Mouse (Mus musculus): Measurements from ENCODE around the gene Tcp11. TPM values are rescaled to one million over a fixed set of nuclear protein-coding genes. Genes with fewer than 3 reads are reported as not detected.

Gene Tcp11
- polyA plus RNA-seq, 1 experiment from 2014 or later, result 1.7 TPM

DNA sequence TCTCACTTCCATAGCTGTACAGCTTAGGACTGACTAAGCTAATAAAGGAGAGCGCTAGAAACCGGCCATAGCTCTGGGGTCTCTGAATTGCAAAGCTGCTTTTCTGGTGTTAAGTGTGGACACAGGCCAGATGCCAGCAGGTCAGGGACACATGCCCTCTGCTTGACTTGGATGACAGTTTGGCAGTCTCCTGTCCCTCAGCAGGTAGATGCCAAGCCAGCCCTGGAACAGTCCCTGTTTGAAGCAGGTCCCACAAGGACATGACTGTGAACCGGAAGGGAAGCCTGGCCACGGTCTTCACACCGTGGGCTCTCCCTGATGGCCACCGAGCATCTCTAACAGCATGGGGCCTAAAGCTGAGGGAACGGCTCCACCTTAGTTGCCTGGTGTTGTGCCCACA, 17.7 kb downstream of the Tcp11 start:
- H3K4me1 ChIP-seq, result peaks cover 39% of the 10 kb centered on the region
- WGBS, result 61% methylated on average over 7 of the region's 7 CpGs
- no peak overlapping the region for H3K9ac ChIP-seq
- no peak for ATAC-seq (ENCODE audit: insufficient number of reproducible peaks, insufficient read depth, low FRiP score, low TSS enrichment)
- peak overlapping the region; percentile 68; the same call in 1 of the 2 replicates for H3K27ac ChIP-seq
- no peaks in the 10 kb centered on the region for H3K9me3 ChIP-seq
- no peak overlapping the region for H3K4me3 ChIP-seq
- H3K36me3 ChIP-seq, result peaks cover 31% of the 10 kb centered on the region
- no peak overlapping the region for H3K4me2 ChIP-seq (replicated peaks)
- H3K27me3 ChIP-seq, result no peaks in the 10 kb centered on the region

DNA sequence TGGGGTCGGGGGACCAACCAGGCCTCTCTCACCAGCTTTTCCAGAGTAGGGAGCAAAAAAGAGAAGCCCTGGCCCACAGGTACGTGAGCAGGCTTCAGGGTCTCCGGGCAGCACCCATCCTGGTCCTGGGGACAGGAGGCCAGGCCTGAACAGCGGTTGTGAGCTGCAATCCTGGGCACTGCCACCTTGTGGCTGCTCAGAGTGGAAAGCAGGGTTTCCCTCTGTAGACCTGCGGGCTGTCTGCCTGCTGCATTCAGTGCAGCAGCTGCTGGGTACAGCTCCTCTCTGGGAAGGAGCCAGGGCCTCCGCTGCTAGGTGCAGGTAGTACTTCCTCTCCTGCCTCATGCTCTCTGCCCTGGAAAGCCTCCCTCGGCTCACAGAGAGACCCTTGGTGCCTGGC, 19.0 kb downstream of the Tcp11 start:
- H3K4me3 ChIP-seq, result no peak overlapping the region
- peaks cover 39% of the 10 kb centered on the region for H3K4me1 ChIP-seq
- H3K27me3 ChIP-seq, result no peaks in the 10 kb centered on the region
- 0 out of 2 replicates have a peak, but pooled peaks have one; percentile 29 for ATAC-seq (ENCODE audit: insufficient number of reproducible peaks, insufficient read depth, low FRiP score, low TSS enrichment)
- WGBS, result 46% methylated on average over 7 of the region's 7 CpGs
- H3K9me3 ChIP-seq, result no peaks in the 10 kb centered on the region
- H3K9ac ChIP-seq, result peak overlapping the region; percentile 24; the same call in 1 of the 2 replicates
- no peak overlapping the region for H3K4me2 ChIP-seq (replicated peaks)
- H3K27ac ChIP-seq, result peak overlapping the region; percentile 67; the same call in 1 of the 2 replicates
- H3K36me3 ChIP-seq, result peaks cover 37% of the 10 kb centered on the region

DNA sequence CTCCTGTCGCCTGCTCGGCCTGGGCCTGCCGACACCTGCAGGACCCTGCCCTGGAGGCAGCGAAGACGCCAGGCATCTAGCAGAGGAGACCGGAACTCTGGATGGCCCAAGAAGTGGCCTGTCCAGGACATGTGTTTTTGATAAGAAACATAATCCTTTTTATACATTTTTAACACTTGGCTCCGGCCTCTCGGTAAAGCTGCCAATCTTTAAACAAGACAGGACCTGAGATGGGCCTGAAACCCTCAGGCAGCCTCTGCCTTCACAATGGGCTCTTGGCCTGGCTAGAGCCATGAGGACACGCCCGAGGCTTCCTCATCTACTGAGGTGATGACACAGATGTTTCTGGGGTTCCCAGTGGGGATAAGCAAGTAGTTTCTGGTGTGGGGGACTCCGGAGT, 19.8 kb downstream of the Tcp11 start:
- Histone ChIP-seq H3K9me3 (no peaks in the 10 kb centered on the region), H3K36me3 (peaks cover 37% of the 10 kb centered on the region), H3K4me3 (no peak overlapping the region), H3K27me3 (no peaks in the 10 kb centered on the region), H3K4me2 (replicated peaks) (no peak overlapping the region), H3K4me1 (peaks cover 39% of the 10 kb centered on the region), H3K9ac (no peak overlapping the region), H3K27ac (peak overlapping the region; percentile 75)
- 48% methylated on average over 11 of the region's 11 CpGs for WGBS
- no peak for ATAC-seq (ENCODE audit: insufficient number of reproducible peaks, insufficient read depth, low FRiP score, low TSS enrichment)

DNA sequence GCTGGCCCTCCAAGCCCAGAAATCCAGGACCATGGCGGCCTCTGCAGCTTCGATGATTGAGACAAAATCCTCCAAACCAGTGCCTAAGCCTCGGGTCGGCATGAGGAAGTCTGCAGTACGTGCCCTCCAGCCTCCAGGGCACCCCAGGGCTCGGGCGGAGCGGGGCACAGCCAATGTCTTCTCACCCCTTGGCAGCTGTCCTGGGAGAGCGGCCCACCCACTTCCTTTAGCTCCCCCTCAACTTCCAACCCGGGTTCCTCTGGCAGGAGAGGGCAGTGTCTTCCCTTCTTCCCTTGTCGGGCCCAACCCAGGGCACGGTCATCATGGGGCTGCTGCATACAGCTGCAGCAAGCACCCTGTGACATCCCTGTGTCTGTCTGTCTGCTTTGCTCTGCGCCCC, 22.1 kb downstream of the Tcp11 start:
- ATAC-seq (ENCODE audit: insufficient number of reproducible peaks, insufficient read depth, low FRiP score, low TSS enrichment), result no peak
- H3K27ac ChIP-seq, result no peak overlapping the region
- no peak overlapping the region for H3K9ac ChIP-seq

DNA sequence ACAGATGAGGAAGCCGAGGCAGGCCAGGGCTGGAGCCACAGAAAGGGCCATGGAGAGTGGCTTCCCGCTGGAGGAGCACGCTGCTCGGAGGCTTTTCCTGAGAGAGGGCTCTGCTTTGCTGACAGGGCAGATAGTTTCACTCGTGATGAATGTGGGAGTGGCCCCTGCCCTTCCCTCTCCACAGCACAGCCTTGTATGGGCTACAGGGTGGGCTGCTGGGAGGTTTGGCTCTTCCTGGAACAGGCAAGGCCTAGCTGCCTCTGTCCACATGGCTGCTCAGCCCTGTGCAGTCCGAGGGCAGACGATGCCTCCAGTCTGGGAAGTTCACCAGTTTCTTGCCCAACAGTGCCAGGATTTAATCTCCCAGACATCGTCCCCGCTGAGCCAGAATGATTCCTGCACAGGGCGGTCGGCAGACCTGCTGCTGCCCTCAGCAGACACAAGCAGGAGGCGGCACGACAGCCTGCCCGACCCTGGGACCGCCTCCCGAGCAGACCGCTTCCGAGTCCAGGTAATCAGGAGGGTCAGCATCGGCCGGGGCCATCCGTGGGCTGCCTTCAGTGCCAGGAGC, 28.1 kb downstream of the Tcp11 start:
- 79% methylated on average over 21 of the region's 21 CpGs for WGBS
- H3K4me1 ChIP-seq, result no peaks in the 10 kb centered on the region
- H3K27me3 ChIP-seq, result no peaks in the 10 kb centered on the region
- H3K4me2 ChIP-seq (replicated peaks), result no peak overlapping the region
- H3K4me3 ChIP-seq, result no peak overlapping the region
- H3K36me3 ChIP-seq, result peaks cover 46% of the 10 kb centered on the region
- H3K27ac ChIP-seq, result no peak overlapping the region
- H3K9me3 ChIP-seq, result no peaks in the 10 kb centered on the region
- no peak for ATAC-seq (ENCODE audit: insufficient number of reproducible peaks, insufficient read depth, low FRiP score, low TSS enrichment)
- H3K9ac ChIP-seq, result no peak overlapping the region

More for the DNA sequence above, 22.1 kb downstream of the Tcp11 start:
- Histone ChIP-seq H3K4me1 (peaks cover 32% of the 10 kb centered on the region), H3K4me2 (replicated peaks) (no peak overlapping the region), H3K36me3 (peaks cover 56% of the 10 kb centered on the region), H3K27me3 (no peaks in the 10 kb centered on the region), H3K4me3 (no peak overlapping the region), H3K9me3 (no peaks in the 10 kb centered on the region)
- 80% methylated on average over 13 of the region's 13 CpGs for WGBS

DNA sequence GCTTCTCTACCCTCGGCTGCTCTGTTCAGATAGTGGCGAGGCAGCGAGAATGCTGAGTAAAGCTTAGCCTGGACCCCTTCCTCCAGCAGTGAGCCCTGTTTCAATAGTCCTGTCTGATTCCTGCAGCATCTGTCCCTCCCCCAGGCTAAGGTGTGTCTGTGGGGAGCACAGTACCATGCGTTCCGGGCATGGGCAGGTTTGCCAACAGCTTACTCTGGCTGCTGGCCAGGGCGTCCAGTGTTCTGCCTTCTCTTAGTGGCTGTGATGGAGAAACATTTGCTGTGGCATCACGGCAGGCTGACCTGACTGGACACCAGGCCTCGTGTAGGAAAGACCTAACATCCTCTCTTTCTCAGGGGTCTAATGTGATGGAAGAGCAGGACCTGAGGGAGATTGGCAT, 30.2 kb downstream of the Tcp11 start:
- WGBS, result 90% methylated on average over 8 of the region's 8 CpGs
- H3K4me2 ChIP-seq (replicated peaks), result no peak overlapping the region
- no peak overlapping the region for H3K27ac ChIP-seq
- peaks cover 41% of the 10 kb centered on the region for H3K36me3 ChIP-seq
- H3K9me3 ChIP-seq, result no peaks in the 10 kb centered on the region
- no peak overlapping the region for H3K9ac ChIP-seq
- no peak for ATAC-seq (ENCODE audit: insufficient number of reproducible peaks, insufficient read depth, low FRiP score, low TSS enrichment)
- no peaks in the 10 kb centered on the region for H3K4me1 ChIP-seq
- no peaks in the 10 kb centered on the region for H3K27me3 ChIP-seq
- H3K4me3 ChIP-seq, result no peak overlapping the region

DNA sequence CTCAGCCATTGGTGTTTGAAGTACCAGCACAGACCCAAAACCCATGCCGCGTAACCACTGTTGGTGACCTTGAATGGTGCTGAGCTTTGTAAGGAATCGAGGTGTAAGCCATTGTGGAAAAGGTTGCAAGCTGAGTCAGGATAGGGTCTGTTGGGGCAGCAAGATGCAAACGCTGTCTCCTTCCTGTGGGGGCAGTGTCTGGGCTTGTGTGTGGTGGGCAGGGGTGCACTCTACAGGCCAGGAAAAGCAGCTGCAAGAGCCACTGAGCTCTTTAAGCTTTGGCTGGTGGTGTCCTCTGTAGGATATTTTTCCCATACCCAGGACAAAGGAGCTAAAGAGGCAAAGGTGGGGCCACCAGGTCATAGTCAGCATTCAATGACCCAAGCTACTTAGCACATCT, 32.0 kb downstream of the Tcp11 start:
- ATAC-seq (ENCODE audit: insufficient number of reproducible peaks, insufficient read depth, low FRiP score, low TSS enrichment), result no peak
- H3K9ac ChIP-seq, result no peak overlapping the region
- 48% methylated on average over 4 of the region's 4 CpGs for WGBS
- no peaks in the 10 kb centered on the region for H3K9me3 ChIP-seq
- no peak overlapping the region for H3K27ac ChIP-seq
- no peaks in the 10 kb centered on the region for H3K4me1 ChIP-seq
- peaks cover 25% of the 10 kb centered on the region for H3K36me3 ChIP-seq
- no peak overlapping the region for H3K4me2 ChIP-seq (replicated peaks)
- H3K4me3 ChIP-seq, result no peak overlapping the region
- H3K27me3 ChIP-seq, result no peaks in the 10 kb centered on the region

DNA sequence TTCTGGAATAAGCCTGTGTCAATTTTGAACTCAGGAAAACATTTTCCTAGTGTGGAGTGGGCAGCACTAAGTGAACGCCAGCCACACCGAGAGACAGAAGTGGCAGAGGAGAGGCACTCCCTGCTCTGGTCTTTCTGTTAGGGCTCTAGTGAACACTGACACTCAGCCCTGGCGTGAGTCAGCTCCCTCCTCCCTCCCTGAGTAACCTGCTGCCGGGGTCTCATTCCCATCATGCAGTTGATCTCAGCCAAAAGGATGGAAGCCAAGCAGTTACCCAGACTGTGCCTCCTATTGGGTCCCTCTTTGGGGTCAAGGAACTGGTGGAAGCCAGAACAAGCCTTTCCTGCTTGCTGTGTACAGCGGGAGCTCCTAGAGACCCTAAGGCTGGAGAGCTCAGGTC, 32.9 kb downstream of the Tcp11 start:
- ATAC-seq (ENCODE audit: insufficient number of reproducible peaks, insufficient read depth, low FRiP score, low TSS enrichment), result no peak
- H3K27me3 ChIP-seq, result no peaks in the 10 kb centered on the region
- H3K9me3 ChIP-seq, result no peaks in the 10 kb centered on the region
- H3K4me2 ChIP-seq (replicated peaks), result no peak overlapping the region
- peaks cover 20% of the 10 kb centered on the region for H3K36me3 ChIP-seq
- no peak overlapping the region for H3K4me3 ChIP-seq
- 76% methylated on average over 5 of the region's 5 CpGs for WGBS
- H3K4me1 ChIP-seq, result no peaks in the 10 kb centered on the region
- H3K9ac ChIP-seq, result no peak overlapping the region
- no peak overlapping the region for H3K27ac ChIP-seq

DNA sequence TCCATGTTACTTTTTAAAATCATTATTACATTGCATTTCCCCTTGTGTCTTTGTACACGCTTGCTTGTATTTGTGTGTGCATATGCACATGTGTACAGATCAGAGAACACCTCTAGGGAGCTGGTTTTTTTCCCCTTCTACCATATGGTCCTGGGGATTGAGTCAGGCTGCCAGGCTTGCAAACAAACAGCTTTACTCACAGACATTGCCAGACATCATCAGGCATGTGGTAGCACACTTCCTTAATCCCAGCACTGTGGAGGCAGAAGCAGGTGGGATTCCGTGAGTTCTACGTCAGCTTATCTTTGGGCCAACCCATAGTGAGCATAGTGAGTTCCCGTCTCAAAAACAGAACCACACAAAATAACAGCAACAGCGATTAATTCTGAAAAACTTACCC, 33.4 kb downstream of the Tcp11 start:
- peaks cover 17% of the 10 kb centered on the region for H3K36me3 ChIP-seq
- no peaks in the 10 kb centered on the region for H3K4me1 ChIP-seq
- H3K9ac ChIP-seq, result no peak overlapping the region
- no peaks in the 10 kb centered on the region for H3K9me3 ChIP-seq
- H3K27me3 ChIP-seq, result no peaks in the 10 kb centered on the region
- H3K4me3 ChIP-seq, result no peak overlapping the region
- WGBS, result 89% methylated on average over 5 of the region's 5 CpGs
- ATAC-seq (ENCODE audit: insufficient number of reproducible peaks, insufficient read depth, low FRiP score, low TSS enrichment), result no peak
- no peak overlapping the region for H3K4me2 ChIP-seq (replicated peaks)
- no peak overlapping the region for H3K27ac ChIP-seq

DNA sequence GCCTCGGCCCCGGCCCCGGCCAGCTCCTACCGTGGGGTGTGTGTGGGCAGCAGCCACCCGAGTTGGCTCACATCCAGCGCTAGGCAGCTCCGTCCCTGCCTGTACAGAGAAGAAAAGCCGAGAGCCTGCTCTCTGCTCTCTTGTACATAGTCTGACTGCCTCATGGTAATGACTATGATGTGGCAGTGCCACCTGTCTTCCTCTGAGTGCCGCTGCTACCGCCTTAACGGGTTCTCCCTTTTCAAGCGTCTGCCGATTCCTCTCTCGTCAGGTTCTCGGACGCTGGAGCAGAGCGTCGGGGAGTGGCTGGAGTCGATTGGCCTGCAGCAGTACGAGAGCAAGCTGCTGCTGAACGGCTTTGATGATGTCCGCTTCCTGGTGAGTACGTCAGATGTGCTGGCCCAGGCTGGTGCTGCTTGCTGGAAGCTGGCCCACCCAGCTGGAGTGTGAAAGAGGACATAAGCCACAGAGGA, 38.1 kb downstream of the Tcp11 start:
- no peak overlapping the region for H3K4me3 ChIP-seq
- H3K36me3 ChIP-seq, result peaks cover 26% of the 10 kb centered on the region
- H3K27ac ChIP-seq, result no peak overlapping the region
- peak; percentile 38 for ATAC-seq (ENCODE audit: insufficient number of reproducible peaks, insufficient read depth, low FRiP score, low TSS enrichment)
- H3K9ac ChIP-seq, result no peak overlapping the region
- no peak overlapping the region for H3K4me2 ChIP-seq (replicated peaks)
- H3K27me3 ChIP-seq, result no peaks in the 10 kb centered on the region
- 70% methylated on average over 23 of the region's 23 CpGs for WGBS
- H3K9me3 ChIP-seq, result no peaks in the 10 kb centered on the region
- H3K4me1 ChIP-seq, result peaks cover 20% of the 10 kb centered on the region

DNA sequence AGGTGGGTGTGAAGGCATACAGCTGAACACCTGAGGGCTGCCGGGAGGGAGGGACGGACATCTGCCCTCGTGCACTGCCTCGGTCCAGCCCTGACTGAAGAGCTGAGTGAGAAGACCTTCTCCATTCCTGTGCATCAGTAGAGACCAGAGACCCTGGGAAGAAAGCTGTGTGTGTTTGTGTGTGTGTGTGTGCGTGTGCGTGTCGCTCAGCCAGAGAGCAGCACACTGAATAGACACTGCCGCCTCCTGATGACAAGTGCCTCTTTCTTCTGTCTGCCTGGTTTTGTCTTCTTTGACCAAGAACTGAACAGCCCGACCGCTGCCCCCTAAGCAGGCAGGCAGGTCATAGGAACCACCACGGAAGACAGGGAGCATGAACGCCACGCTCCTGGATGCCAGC, 39.1 kb downstream of the Tcp11 start:
- Histone ChIP-seq H3K36me3 (peaks cover 26% of the 10 kb centered on the region), H3K4me2 (replicated peaks) (peak overlapping the region; percentile 12; the same call in 1 of the 2 replicates), H3K4me1 (peaks cover 28% of the 10 kb centered on the region), H3K4me3 (no peak overlapping the region), H3K9me3 (no peaks in the 10 kb centered on the region), H3K9ac (0 out of 2 replicates have a peak overlapping the region, but pooled peaks have one; percentile 9), H3K27ac (peak overlapping the region; percentile 47; the same call in 1 of the 2 replicates), H3K27me3 (no peaks in the 10 kb centered on the region)
- ATAC-seq (ENCODE audit: insufficient number of reproducible peaks, insufficient read depth, low FRiP score, low TSS enrichment), result no peak
- WGBS, result 90% methylated on average over 13 of the region's 13 CpGs

DNA sequence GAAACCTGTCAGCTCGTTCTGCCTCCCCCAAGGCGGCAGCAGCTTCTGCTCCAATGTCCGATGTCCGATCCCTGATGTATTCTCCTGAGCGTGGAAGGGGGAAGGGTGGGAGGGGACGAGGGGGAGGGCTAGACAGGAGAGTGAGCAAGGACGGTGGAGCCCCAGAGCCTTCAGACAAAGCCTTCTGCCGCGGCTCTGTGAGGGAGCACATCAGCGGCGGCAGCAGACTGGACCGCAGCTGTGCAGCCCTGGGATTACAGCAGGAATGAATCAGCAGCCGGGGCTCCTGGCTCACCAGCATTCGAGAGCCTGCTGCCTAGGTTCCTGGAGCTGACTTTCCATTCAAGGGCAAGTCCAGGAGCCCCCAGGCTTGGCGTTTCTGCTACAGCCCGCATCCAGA, 39.8 kb downstream of the Tcp11 start:
- peak overlapping the region; percentile 47 for H3K27ac ChIP-seq
- H3K4me1 ChIP-seq, result peaks cover 28% of the 10 kb centered on the region
- H3K4me2 ChIP-seq (replicated peaks), result peak overlapping the region; percentile 23; the same call in 1 of the 2 replicates
- H3K27me3 ChIP-seq, result no peaks in the 10 kb centered on the region
- H3K9ac ChIP-seq, result 0 out of 2 replicates have a peak overlapping the region, but pooled peaks have one; percentile 9
- H3K9me3 ChIP-seq, result no peaks in the 10 kb centered on the region
- H3K4me3 ChIP-seq, result no peak overlapping the region
- H3K36me3 ChIP-seq, result peaks cover 26% of the 10 kb centered on the region
- ATAC-seq (ENCODE audit: insufficient number of reproducible peaks, insufficient read depth, low FRiP score, low TSS enrichment), result no peak
- 33% methylated on average over 16 of the region's 16 CpGs for WGBS

Measured in embryonic facial prominence, embryonic 12.5 days (tissue).